Mouse (Mus musculus) granulocyte monocyte progenitor cell, adult 5-6 weeks (primary cell): Measurements from ENCODE around the gene Gm9887. TPM values are rescaled to one million over a fixed set of nuclear protein-coding genes. Genes with fewer than 3 reads are reported as not detected.

Source experiments
- ATAC-seq: replicated peaks from 2 replicates; pipeline ENCODE4 v1.8.0; 2016; ENCODE audit warnings: mild to moderate bottlenecking, moderate TSS enrichment, inconsistent platforms; ENCODE audit not compliant: poor library complexity, severe bottlenecking
- total RNA-seq, 2 experiments: library from RNA; stranded (forward) in 1 of 2; stranded (reverse) in 1 of 2; fragments of 200-712, 200-1000 nt in 1 of 2; fragments of >200 nt in 1 of 2; fragmentation: Nextera tagmentation in 1 of 2; gene quantifications; 2 replicates each; pipeline ENCODE4 v1.2.3; 2014 to 2017

Gene Gm9887
- total RNA-seq (2014; fragmentation: Nextera tagmentation) (not detected in 2 replicates), total RNA-seq (2017) (not detected in 2 replicates)

GRCm38 (mm10) chr12:69371854-69372671 is at the start of gene Gm9887, which contains the start of gene Arf6:
Gm9887 (minus strand) TSS chr12:69372458.
Arf6 (plus strand) TSS chr12:69372150.
- ATAC-seq, result peak; percentile 77

DNA sequence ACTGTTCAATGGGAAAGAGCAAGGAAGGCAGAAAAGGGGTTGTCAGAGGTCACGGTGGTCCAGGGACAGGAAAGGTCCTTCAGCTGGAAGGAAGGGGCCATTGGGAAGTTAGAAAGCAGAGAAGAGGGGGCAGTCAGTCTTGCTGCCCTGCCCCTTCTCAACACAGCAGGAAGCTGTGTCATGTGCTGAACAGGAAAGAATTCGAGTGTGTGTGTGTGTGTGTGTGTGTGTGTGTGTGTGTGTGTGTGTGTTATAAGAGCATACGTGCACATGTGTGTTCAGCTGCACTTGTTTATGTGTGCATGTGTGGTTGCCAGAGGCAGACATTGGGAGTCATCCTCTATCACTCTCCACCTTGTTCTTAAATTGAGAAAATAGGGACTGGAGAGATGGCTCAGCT is 48.5 kb upstream of the Gm9887 start:
- ATAC-seq, result no peak

- ATAC-seq, result peak; percentile 26
Measured at GRCm38 (mm10) chr12:69419606-69420005, 47.3 kb upstream of the Gm9887 start.

GRCm38 (mm10) chr12:69419017-69419605 is 46.9 kb upstream of the Gm9887 start:
- no peak for ATAC-seq

GRCm38 (mm10) chr12:69418606-69419005 is 46.3 kb upstream of the Gm9887 start:
- no peak for ATAC-seq

- ATAC-seq, result no peak
Measured at GRCm38 (mm10) chr12:69417701-69418291, 45.5 kb upstream of the Gm9887 start.

DNA sequence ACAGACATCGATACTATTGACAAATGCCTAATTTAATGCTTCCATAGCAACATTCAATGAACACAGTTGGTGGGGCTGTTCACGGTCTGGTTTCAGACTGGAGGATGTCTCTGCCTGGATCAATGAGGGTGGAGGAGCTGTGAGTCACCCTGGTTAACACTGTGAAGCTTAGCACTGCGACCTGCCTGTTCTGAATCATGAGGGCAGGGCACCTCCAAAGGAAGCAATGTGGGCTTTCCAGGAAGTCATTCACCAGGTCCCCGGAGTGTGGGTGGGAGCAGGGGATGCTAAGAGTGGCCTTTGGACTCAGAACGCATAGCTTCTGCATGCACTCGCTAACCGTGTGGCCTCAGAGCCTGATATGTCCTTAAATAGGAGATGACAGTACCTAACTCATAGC is 44.5 kb upstream of the Gm9887 start:
- ATAC-seq, result no peak

DNA sequence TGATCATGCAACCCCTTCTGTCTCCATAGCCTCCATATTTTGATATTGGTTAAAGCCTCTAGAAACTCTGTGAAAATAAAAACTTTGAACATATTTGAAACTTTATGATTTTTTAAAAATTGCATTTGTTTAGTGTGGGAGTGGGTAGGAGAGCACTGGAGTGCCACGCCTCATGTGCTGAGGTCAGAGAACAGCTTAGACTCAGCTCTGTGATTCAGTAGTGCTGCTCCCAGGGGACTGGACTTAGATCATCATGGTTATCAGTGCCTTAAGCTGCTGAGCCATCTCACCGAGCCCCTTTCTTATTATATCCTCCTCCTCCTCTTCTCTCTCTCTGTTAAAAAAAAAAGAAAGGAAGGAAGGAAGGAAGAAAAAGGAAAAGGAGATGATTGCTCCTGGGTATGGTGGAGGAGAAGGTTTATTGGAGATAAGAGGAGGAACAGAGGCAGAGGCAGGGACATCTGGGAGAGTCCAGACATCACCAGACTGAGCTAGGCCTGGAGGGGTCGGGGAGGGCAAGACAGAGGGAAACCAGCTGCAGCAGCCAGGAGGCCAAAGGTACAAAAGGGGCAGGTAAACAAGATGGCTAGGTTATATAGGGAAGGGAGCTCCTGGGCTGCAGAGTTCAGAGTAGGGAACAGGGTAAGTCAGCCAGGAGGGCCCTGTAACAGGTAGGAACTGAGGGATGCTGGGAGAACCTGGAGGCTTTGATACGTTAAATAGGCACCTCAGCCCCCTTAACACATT is 42.7 kb upstream of the Gm9887 start:
- no peak for ATAC-seq

DNA sequence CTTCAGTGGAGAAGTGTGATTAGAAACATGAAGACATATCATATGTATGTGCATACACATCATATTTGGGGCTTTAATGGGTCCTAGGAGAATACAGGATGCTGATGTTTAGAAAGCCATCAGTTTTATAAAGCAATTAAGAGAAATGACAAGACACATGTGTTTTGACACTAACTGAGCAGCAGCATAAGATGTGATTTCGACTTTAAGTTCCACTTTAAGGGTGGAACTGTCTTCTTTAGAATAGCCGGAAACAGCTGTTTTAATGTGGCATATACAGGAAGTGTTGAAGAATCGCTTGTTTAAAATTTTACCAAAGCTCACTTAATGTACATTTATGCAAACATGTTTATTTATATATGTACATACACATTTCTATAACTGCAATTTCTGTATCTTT is 41.0 kb upstream of the Gm9887 start:
- peak; percentile 51; the same call in 1 of the 2 replicates for ATAC-seq

DNA sequence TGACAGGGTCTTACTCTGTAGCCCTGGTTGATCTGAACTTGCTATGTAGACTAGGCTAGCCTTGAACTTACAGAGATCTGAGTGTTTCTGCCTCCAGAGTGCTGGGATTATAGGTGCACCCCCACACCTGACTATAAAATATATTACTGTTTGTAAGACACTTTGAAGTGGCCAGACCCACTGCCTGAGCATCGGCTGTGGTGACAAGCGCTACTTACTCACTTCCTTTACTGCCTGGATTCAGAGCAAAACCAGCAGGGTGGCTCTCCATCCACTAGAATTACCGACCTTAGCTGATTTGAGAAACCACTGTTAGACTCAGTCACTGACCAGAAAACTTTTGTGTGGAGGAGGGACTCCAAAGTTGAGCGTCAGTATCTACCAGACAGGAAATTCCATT is 39.7 kb upstream of the Gm9887 start:
- no peak for ATAC-seq

GRCm38 (mm10) chr12:69410767-69411166 is 38.5 kb upstream of the Gm9887 start:
- no peak for ATAC-seq

DNA sequence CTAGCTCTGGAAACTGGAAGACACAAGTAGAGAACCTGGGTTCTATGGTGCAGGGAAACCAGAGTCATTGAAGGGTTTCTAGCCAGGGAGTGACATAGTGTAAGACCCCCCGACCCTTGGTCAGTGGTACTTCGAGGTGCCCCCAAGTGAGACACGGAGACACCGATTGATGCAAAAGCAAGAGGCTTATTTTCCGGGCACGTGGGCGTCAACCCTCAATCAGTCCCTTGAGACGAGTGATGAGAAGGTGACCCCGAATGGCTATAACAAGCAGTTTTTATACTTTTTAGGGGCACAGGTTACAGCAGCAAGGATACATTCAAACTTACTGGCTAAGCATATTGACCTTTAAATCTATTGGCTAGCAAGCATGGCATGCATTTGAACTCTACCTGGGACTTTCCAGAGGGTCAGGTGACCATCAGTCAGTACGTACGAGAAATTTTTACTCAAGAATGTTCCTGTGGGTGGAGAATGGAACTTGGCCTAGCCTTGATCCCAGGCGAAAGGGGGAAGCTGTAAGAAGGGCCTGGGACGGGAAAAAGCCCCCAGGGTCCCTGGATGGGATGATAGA is 30.4 kb upstream of the Gm9887 start:
- no peak for ATAC-seq

GRCm38 (mm10) chr12:69402100-69402499 is 29.8 kb upstream of the Gm9887 start:
- no peak for ATAC-seq

GRCm38 (mm10) chr12:69400871-69401286 is 28.6 kb upstream of the Gm9887 start:
- ATAC-seq, result peak; percentile 88

- no peak for ATAC-seq
Measured at GRCm38 (mm10) chr12:69400367-69400766, 28.1 kb upstream of the Gm9887 start.

DNA sequence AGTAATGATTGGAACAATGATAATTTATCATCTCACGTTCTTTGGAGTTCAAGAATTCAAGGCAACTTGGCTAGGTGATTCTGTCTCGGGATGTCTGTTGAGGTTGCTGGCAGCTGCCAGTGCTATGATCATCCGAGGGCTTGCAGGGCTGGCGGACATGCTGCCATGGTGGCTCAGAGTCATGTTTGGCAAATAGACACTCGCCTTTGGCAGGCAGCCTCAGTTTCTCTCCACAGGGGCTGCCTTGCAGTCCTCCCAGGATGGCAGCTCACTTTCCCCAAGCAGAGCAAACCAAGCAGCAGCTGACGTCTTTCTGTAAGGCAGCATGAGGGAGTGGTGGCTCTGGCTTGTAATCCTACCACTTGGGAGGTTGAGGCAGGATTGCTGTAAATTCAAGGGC is 22.2 kb upstream of the Gm9887 start:
- ATAC-seq, result no peak

DNA sequence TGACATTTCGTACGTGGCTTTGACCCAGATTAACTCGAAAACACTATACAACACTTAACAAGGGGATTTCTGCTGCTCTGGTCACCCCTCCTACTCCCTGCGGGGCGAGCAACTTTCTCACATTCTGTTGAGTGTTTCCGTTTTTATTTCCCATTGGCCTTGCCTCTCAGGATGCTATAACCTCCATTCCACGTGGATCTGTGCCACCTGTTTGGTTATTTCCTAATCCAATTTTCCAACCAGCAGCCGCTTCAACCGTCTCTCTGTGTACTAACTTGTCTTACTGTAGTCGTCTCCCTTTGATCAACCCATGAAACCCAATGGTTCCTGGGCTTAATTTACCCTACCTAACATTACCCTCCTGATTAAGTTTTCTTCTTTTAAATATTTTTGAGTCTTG is 20.8 kb upstream of the Gm9887 start:
- no peak for ATAC-seq

DNA sequence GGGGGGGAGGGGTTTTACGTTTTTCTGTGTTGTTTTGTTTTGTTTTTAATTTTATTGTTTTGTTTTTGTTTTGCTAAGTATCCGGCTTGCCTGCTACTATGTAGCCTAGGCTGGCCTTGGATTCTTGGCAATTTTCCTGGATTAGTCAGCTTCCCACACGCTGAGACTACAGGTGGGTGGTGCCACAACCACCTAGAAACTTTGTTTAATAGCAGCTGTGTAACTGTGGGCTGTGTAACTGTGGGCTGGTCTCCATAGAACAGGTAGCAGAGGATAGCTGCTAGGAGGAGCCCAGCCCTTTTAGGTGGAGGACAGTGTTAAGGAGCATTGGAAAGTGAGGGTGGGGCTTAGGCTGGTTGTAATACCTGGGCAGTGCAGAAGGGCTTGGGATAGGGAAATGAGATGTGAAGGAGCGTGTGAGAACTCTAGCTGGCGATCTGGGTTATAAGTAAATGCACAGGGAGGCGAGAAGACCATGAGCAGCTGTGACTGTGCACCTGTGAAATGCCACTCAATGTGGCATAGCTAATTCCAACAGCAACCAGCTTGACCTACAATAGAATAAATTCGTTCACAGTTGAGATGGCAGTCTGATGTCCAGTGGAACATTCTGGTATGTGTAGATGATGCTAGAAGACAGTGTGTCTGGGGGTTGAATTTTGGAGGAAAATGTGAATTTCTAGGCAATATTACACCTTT is 17.9 kb upstream of the Gm9887 start:
- no peak for ATAC-seq

- ATAC-seq, result no peak
Measured at GRCm38 (mm10) chr12:69389273-69389938, 17.1 kb upstream of the Gm9887 start.
